Mouse (Mus musculus) forebrain, embryonic 16.5 days (tissue): ENCODE results near the gene Drc3. TPM values are rescaled to one million over a fixed set of nuclear protein-coding genes. Genes with fewer than 3 reads are reported as not detected.

Experiments
- polyA plus RNA-seq: library from polyadenylated mRNA; unstranded; fragments of >200 nt; fragmentation: Nextera tagmentation; extraction: Ambion mirVana; gene quantifications from 2 replicates; pipeline ENCODE4 v1.2.1, GENCODE M21; 2015

Gene Drc3
- polyA plus RNA-seq, 1 experiment from 2014 or later = 4.7 TPM

Other genes with a start within 250 kb of the Drc3 start
- 30.2 and 30.3 TPM in 2 replicates for gene Rai1, start 248.3 kb upstream of the Drc3 start, polyA plus RNA-seq
- gene Srebf1, start 130.7 kb upstream of the Drc3 start, polyA plus RNA-seq = 41.1 and 46.9 TPM in 2 replicates
- gene Tom1l2, start 424 bp upstream of the Drc3 start, polyA plus RNA-seq = 56.5 and 62.0 TPM in 2 replicates
- 28.7 and 29.7 TPM in 2 replicates for gene Gid4, start 63.8 kb downstream of the Drc3 start, polyA plus RNA-seq
- gene Atpaf2, start 65.1 kb downstream of the Drc3 start, polyA plus RNA-seq = 50.5 and 53.4 TPM in 2 replicates
- gene Drg2, start 101.3 kb downstream of the Drc3 start, polyA plus RNA-seq = 103 TPM in 2 replicates
- gene Myo15, start 116.0 kb downstream of the Drc3 start, polyA plus RNA-seq = 0.08 and 0.15 TPM in 2 replicates
- 24.2 and 25.9 TPM in 2 replicates for gene Alkbh5, start 183.1 kb downstream of the Drc3 start, polyA plus RNA-seq